Mouse (Mus musculus) frontal cortex, postnatal 25 days (tissue): ENCODE results near the gene Tent2.
A peak's percentile ranks its signal among the peaks of the same experiment; 100 is the strongest.
"Not testable (repeated sequence)": the region's sequence is repeated elsewhere in the genome, so short reads cannot be mapped to it uniquely, and the experiment has no call there.

Experiments used
- DNase-seq, 2 experiments: peaks; one replicate each; pipeline ENCODE4 v3.0.0; 2022; ENCODE audit warnings: low spot score in 2 of 2

The Tent2 gene

DNA sequence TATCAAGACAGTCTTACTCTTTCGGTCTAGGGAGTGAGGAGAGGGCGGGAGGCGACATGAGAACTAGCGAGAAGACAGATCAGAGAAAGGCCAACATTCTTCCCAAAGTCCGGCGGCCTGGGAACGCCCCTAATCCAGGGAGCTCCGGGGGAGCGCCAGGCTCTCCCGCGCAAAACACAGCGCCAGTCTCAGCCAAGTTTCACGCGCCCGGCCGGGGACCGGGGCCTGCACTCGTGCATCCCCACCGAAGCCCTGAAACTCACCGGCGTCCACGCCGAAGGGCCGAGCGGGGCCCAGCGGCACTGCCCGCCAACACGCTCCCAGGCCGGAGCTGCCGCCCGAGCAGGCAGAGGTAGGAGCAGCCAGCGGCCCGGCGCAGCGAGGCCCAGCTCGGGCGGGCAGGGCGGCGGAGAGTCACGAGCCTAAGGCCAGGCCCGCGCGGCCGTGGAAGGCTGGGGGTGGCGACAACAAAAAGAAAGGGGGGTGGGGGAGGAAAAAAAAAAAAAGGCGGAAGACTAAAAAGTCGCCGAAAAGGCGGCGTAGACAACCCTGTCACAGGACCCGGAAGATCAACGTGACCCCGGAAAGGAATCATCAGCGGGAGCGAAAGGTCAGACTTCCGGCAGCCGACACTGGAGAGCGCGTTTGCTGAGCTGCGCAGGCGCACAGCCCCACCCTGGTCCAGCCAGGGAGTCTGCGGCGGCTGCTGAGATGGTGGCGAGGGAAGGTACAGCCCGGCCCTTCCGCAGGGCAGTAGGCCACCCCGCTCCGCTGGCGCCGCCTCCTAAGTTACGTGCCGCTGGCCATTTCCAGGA, at the start of gene Tent2:
Gene Tent2, minus strand, starts transcription at position 555 of the 815 bp plus-strand sequence.
- peak; percentile 80 to 87 for DNase-seq

DNA sequence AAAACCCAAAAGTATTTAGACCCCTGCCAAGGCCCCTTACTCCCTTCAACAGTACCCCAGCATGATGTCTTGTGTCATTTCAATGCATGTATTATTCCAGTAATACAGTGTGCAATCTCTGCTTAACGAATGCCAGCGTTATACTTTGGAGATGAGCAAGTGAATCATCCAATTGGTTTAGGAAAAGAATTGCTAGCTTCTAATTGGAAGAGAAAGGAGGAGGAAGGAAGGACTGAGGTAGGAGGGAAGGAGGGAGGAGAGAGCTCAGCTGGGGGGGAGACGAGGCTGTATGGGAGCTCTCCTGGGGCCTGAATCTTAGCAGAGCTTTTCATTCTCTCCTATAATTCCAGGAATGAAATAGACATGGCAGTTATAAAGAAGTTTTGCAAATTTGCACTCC, 49.0 kb upstream of the Tent2 start:
- no peak for DNase-seq

DNA sequence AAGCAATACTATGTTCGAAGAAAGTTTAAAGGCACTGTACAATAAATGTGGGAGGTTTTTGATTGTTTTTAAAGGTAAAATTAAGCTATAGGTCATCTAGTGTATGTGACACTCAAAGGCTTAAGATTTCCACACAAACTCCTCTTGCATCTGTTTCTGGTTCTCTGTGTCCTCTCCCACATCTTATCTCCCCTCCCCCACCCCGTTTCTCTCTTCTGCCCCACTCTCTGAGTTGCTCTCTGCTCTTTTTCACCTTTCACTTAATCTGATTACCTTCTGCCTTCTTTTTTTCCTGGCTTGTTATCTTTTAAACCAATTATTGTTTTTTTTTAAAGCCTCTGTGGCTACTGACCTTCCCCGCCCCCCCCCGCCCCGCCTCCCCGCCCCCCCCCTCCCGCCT, 47.4 kb upstream of the Tent2 start:
- no peak for DNase-seq

DNA sequence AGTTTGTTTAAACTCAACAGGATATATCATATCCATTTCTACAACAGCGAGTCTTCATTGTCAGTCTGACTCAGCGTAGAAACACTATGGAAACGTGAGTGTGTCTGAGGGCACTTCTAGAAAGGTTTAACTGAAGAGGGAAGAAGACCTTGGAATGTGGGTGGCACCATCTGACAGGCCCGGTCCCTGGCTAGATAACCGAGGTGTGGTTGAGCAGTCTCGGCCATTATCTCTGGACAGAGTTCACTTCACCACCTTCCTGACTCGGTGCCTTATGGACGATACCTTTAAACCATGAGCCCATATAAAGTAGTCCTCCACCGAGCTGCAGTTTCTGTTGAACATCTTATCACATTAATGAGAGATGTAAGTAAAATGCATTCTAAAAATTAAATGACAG, 46.9 kb upstream of the Tent2 start:
- no peak for DNase-seq

DNA sequence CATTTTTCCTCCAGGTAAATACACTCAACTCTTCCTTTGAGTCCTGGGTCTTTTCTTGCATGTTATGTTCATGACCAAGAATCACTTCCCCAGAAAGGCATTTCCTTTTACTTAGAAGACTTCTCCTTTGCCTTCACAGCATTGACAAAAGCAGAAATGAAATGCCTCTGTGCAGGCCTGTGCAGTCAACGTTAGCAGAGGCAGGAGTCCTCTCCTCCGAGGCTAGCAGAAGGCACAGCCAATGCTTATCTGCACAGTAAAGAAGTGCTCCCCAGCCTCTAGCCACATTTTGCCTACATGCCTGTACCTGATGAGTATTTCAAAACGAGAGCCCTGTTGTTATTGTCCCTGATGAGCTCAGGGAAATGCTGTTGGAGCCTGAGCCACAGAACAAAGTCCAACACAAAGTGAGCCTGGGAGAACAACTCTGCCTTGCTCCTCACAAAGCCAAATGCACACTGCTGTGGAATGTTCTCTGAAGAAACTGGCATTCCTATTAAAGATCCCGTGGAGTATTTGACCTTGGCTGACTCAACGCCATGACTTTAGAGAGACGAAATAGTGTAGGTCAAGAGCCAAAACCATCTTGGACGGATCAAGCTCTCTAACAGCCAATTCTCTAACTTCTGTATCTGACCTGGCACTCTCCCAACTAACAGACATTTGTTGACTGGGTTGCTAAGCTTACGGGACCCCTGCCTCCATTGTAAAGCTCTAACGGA, 45.7 kb upstream of the Tent2 start:
- DNase-seq = no peak

DNA sequence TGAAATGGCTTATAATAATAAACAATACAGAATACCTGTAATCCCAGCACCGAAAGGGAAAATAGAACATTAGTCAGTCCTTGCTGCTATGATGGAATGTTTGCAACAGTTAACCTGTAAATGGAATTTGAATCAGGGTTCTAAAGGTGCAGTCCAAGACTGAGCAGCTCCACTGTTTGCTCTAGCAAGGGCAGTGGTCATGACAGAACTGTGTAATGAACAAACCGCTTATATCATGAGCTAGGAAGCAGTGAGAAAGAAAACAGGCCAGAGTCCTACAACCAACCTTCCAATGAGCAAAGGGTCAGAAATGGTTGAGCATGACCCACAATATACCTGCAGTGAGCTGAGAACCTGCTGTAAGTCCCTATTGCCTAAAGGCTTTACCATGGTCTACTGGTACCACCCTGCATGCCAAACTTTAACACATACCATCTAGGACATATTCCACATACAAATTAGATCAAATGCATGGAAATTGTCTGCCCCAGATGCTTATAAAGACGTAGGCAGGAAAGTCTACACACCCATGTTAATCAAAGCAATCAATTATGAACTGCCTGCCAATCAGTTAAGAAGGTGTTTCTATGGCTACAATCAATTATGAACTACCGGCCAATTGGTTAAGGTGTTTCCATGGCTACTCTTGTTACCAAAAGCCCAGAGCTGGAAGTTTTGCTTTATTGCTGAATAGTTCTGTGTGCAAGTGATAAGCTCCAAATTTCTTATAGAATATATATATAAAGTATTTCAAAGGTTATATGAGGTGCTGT, 42.3 kb upstream of the Tent2 start:
- DNase-seq = no peak

DNA sequence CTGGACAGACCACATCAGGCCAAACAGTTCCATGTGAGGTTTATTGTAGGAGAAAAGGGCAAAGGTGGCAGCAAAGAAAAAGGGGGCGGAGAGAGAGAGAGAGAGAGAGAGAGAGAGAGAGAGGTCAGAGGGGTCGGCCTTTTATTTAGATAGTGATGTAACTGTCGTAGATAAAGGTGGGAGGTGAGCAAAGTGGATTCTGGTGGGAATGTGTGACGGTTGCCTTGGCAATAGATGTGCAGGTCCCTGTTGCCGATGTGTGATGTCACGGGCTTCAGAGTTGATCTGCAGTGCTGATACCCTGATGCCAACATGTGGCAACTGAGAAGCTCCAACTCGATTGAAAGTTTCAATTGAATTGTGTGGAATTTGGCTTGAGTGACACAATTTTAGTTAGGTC, 40.1 kb upstream of the Tent2 start:
- DNase-seq = no peak

DNA sequence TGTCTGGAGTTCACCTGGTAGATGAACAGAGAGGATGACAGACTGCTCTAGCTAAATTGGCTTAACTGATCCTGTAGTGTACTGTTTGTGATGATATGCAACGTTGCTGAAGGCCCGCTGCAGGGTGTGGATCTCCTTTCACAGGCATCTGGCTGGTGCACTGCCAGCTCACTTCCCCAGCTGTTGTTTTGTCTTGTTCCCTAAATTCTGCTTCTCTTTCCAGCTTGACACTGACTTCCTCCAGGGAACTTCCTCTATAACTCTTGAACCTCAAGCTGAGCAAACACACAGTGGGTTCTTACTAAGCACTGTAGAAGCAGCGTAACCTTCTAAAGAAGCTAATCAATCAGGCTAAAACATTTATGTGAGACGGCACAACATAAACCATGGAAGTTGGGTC, 38.8 kb upstream of the Tent2 start:
- no peak for DNase-seq

DNA sequence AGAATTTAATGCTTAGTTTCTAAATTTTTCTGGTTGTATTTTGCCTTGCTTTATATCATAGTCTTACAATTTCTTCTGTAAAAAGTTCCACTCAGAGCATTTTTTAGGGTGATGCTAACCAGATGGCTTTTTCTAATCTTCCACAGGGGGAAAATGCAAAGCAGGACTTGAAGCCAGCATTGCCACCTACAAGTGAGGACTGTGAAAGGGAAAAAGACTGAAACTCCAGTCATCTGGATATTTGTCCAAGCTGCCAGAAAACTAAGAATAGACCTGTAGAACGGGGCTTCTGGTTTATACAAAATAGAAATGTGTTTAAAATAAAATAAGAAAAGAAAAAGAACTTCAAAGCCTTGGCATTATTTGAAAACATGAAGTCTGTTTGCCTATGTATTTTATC, 19.6 kb upstream of the Tent2 start:
- DNase-seq = no peak

DNA sequence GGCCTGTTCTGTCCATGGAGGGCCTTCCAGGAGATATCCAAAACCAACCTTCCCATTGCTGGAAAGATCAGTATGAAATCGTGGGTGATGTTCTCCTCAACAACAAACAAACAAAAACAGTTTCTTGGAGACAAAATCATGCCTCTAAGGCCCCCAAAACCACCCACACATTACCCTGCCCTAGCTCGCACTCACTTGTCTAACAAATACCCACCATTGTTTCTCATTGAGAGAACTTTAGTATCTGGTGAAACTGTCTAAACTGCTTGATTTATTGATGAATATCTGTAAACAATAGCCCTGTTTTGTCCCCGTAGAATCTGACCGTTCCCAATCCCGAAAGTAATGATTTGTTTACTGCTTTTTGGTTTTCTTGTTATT, 451 bp upstream of the Tent2 start:
- DNase-seq = no peak

DNA sequence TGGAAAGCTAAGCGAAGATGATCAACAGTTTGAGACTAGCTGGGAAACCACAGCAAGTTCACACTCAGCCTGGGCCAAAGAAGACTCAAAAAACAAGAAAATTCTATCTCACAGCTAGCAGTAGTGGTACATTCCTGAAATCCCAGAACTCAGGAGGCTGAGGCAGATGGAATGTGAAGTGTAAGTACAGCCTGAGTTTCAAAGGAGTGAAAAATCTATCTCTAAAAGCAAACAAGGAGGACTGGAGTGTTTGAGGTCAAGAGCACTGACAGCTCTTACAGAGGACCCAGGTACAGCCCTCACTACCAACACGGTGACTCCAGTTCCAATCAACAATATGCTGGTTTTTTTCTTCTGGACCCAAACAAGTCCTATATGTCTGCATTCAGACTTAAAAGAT, 2.8 kb downstream of the Tent2 start:
- DNase-seq = no peak

DNA sequence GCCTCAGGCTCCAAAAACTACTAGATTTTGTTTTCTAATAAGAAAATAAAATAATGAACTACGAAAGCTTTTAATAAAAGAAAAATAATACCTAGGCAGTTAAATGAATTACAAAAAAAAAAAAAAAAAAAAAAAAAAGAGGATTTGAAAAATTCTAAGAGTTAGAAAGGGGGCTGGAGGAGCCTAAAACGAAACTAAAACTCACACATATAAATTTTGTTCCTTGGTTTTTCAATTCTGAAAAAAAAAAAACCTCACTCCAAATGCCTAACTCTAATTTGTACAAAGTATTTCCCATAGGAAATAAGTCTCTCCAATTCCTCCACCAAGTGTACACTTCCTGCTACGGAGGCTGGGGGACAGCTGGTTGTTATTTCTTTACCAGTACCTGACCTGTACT, 3.4 kb downstream of the Tent2 start:
- DNase-seq = no peak

DNA sequence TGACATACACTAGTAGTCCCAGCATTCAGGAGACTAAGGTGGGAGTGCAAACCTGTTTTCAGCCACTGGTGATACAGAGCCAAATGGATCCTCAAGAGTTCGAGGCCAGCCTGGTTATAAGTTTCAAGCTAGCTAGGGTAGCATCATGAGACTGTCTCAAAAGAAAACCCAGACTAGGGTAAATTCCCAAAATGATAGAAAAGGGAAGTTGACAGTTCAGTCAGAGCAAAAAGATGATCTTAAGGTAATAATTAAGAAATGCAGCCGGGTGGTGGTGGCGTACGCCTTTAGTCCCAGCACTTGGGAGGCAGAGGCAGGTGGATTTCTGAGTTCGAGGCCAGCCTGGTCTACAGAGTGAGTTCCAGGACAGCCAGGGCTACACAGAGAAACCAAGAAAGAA, 4.4 kb downstream of the Tent2 start:
- not testable (repeated sequence) for DNase-seq

DNA sequence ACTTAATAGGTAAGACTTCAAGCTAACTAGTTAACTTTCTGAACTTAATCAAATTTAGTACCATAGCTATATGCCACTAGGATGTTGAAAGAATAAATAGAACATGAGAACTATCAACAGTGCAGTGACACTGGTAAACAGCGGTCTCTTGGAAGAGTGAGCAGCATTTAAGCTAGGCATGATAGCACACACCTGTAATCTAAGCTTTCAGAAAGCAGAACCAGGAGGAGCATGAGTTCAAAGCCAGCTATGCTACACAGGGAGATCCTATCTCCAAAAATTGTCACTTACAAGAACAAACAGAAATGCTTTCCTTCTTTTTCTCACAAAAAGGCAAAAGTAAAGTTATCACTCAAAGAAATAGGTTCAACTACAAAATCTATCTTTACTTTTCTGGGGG, 11.8 kb downstream of the Tent2 start:
- no peak for DNase-seq

DNA sequence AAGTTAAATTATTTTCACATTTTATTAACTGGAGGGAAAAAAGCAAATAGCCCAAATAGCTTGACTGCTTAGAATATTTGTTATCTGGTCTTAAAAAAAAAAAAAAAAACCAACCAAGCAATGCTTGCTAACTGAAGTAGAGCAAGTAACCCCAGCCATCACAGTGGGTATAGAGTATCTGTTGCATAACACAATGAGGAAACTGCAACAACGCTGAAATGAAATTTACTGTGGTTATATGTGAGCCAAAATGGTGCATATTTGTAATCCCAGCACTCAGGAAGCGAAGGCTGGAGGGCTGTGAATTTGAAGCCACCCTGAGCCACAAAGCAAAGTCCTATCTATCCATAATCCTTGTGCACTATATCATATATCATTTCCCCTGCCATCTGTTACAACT, 12.7 kb downstream of the Tent2 start:
- no peak for DNase-seq

DNA sequence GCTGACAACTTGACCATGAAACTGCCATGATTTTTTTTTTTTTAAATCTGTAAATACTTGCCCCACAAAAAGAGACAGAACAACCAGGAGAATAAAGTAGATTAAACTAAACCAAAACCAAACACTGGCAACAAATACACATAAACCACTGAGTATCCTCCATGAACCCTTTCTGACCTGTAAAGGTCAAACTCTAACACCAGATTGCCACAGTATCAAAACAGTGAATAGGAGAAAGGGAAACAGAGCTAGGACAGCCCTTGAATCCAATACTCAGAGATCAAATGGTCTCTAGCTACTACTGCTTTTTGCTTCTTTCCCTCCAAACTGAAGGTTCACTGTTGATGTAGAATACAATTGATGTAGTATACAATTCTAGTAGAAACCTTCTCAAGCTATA, 14.6 kb downstream of the Tent2 start:
- no peak for DNase-seq

DNA sequence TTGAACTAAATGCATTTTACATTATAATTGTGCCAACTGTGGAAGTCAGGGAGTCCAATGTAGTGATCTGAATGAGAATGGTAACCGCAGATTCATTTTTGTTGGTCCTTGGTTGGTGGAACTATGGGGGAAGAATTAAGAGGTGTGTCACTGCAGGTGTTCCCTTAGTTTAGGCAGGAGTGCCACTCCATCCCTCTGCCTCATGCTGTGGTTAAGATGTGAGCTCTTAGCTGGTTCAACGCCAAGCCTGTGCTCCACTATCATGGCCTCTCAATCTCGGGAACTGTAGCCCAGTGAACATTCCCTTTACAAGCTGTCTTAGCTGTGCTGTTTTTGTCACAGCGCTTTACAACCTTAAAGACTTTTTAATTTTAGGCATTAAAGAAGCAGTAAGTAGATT, 28.9 kb downstream of the Tent2 start:
- no peak for DNase-seq

DNA sequence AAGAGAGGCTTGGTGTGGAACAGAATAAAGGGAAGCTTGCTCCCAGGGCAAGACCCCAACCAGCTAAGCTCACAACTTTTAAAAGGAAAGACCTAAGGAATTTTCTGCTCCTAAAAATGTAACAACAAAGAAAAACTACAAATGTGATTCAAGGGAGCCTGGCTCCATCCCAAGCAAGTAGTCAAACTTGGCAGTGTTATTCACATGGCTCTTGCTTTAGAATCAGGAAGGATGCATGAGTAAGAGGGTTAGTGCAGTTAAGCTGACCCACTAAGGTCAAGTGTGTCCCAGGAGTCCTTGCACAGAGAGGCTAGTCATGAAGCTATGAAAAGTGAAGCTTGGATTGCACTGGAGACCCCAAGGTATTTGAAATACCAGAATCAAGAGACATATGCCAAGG, 29.7 kb downstream of the Tent2 start:
- DNase-seq = no peak

DNA sequence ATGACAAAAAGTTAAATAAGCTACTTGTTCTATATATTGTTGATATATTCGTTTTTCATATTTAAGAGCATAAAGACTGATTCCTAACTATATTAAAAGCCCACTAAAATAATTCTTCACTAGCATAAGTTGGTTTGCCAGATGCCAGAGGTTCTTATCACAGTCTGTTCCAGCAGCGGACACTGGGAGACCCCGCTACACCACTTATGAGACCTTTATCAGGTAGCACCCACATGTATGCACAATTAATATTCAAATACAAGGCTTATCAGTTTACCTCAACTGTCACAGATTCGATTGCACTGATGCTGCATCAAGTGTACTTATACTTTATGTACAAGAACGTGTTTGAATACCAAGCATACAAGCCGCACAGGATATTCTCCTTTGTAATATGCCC, 33.9 kb downstream of the Tent2 start:
- DNase-seq = no peak

DNA sequence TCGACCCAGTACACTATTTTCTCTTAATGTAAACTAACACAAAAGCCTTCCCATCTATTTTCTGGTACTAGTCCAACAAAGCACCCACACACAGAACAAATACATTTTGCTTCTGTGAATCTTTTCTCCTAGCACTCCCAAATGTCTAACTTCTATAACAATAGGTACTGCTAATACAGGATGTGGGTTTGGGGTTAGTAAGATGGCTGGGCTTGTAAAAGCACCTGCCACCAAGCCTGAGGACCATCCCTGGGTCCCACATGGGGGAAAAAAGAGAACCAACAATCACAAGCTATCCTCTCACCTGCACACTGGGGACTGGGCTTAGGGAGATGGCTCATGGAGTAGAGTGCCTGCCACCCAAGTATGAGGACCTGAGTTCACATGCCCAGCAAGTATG, 38.9 kb downstream of the Tent2 start:
- no peak for DNase-seq

DNA sequence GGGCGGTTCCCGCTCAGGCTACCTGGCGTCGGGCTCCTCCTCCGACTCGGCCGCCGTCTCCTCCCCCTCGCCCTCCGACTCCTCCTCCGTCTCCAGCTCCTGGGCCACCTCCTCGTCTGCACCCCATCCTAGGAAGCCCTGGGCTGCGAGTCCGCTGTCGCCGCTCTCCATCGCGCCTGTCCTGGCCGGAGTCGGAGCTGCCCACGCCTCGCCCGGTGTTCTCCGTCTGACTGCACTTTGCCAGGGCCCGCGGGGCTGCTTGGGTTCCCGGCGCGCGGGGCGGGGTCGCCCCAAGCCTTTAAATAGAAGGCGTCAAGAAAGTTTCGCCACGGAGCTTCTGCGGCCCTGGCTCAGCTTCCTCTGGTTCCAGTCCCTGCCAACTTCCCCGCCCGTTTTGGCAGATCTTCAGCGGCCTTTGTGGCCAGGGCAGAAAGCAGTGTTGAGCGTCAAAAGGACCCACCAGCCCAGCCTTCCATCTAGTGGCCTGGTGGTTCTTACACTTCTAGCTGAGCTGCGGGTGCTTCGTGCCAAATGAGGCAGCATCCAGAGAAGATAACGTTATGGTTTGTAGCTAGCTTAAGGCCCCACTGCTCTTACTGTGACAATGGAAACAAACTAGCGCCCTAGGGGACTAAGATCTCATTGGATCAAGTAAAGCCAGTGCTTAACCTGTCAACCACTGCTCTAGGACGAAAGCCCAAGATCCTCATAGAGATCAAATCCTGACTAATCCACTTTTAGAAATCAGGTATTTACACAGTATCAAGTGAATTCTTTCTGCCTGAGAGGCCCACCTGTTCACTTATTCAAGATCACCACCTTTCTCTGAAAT, 47.6 kb downstream of the Tent2 start, which contains the start of gene Cmya5:
Gene Cmya5, minus strand, starts transcription at position 389 of the 832 bp plus-strand sequence.
- peak; percentile 59 to 70 for DNase-seq

DNA sequence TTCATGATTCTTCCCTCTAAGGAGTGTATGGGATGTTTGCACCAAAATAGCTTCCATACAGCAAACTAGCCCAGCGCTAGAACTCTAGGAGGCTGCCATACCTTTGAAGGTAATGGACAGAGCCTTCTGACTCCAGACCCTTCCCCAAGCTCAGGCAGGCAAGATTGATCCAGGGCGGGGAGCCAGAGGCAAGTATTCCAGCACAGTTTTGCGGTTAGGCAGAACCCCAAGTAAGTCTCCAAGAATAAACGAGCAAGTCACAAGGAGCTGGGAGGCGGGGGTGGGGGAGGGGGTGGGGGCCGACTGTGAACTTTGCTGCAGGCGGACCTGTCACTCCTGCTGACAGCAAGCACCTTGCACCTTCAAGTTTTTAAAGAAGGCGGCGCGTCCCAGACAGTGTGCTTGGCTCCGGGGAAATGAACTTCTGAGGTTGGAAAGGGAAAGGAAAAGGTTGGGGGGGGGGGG, 48.3 kb downstream of the Tent2 start:
- no peak for DNase-seq
